In the genomic region with DNA sequence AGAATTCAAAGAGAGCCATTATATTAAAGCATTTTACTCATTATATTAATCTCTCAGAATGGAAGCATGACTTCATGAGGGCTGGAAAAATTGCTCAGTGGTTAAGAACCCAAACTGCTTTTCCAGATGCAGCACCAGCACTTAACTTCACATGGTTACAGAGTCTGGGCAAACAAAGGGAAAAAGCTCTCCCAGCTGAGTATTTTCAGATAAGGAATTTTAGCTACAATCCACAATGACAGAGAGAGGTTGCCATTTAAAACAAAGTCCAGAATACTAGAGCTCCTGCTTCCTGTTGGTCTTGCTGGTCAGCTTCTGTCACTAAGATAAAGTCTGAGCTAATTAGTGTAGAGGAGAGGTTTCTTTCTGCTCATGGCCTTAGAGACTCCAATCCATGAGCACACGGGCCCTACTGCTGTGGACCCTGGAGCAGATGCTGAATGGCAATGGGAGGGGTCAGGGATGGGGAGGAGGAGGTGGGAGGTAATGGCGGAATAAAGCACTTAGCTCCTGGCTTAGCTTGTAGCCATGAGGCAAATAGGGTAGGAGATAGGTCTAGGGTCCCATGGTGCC, we compare ENCODE assay signal across 32 mouse cellular contexts. TPM values are rescaled to one million over a fixed set of nuclear protein-coding genes. Genes with fewer than 3 reads are reported as not detected.
A peak's percentile ranks its signal among the peaks of the same experiment; 100 is the strongest.
DNase-seq lines count a peak whose midpoint lies in the region; ATAC-seq lines count a peak whose summit lies in the region.
"Had no signal": no experiment of that assay in that cellular context is flagged by ENCODE, and none has a peak within 500 bp of the region (broad histone marks: within the 10 kb centered on the region; RNA-seq: fewer than 3 reads in every experiment).

No protein-coding gene starts in this region.

- 66% methylated on average over 2 of the region's 2 CpGs for WGBS in heart, embryonic 12.5 days
- 56% methylated on average over 2 of the region's 2 CpGs for WGBS in embryonic facial prominence, embryonic 14.5 days
- 48% methylated on average over 2 of the region's 2 CpGs for WGBS in heart, embryonic 15.5 days
- 66% methylated on average over 2 of the region's 2 CpGs for WGBS in forebrain, embryonic 10.5 days

- H3K4me2 ChIP-seq in heart, embryonic 12.5 days = no peak overlapping the region
- no peak overlapping the region for H3K4me2 ChIP-seq in embryonic facial prominence, embryonic 14.5 days (ENCODE audit: low read depth, low read length)
- no peak overlapping the region for H3K4me2 ChIP-seq in heart, embryonic 15.5 days
- H3K4me2 ChIP-seq: hindbrain, embryonic 15.5 days; kidney, embryonic 15.5 days; midbrain, embryonic 15.5 days; neural tube, embryonic 15.5 days; stomach, embryonic 15.5 days had no signal

- H3K27me3 ChIP-seq in heart, embryonic 12.5 days (replicated peaks) = no peaks in the 10 kb centered on the region
- H3K27me3 ChIP-seq in embryonic facial prominence, embryonic 14.5 days (replicated peaks; ENCODE audit: control insufficient read depth, insufficient read depth, low read length) = no peaks in the 10 kb centered on the region
- H3K27me3 ChIP-seq in heart, embryonic 15.5 days = no peaks in the 10 kb centered on the region
- no peaks in the 10 kb centered on the region for H3K27me3 ChIP-seq in forebrain, embryonic 10.5 days (ENCODE audit: poor library complexity, severe bottlenecking)
- H3K27me3 ChIP-seq: hindbrain, embryonic 15.5 days; kidney, embryonic 15.5 days; midbrain, embryonic 15.5 days; neural tube, embryonic 15.5 days; Patski; stomach, embryonic 15.5 days had no signal

- H3K9ac ChIP-seq in heart, embryonic 12.5 days = no peak overlapping the region
- no peak overlapping the region for H3K9ac ChIP-seq in embryonic facial prominence, embryonic 14.5 days (ENCODE audit: low read depth, low read length)
- no peak overlapping the region for H3K9ac ChIP-seq in heart, embryonic 15.5 days
- H3K9ac ChIP-seq: hindbrain, embryonic 15.5 days; kidney, embryonic 15.5 days; liver, embryonic 14.5 days; midbrain, embryonic 15.5 days; neural tube, embryonic 15.5 days; stomach, embryonic 15.5 days had no signal

- ATAC-seq in heart, embryonic 12.5 days (ENCODE audit: insufficient number of reproducible peaks, low FRiP score) = peak; percentile 54
- ATAC-seq in embryonic facial prominence, embryonic 14.5 days (ENCODE audit: low read depth) = peak; percentile 30; the same call in 1 of the 2 replicates
- ATAC-seq in heart, embryonic 15.5 days (replicated peaks; ENCODE audit: insufficient number of reproducible peaks, insufficient read depth, low FRiP score, low read depth) = no peak; the same call in 1 of the 2 replicates
- ATAC-seq: forebrain, embryonic 14.5 days; inflammation-experienced regulatory T-cells, adult 6 months; midbrain, embryonic 15.5 days; Patski had no signal

- H3K27ac ChIP-seq in heart, embryonic 12.5 days (ENCODE audit: poor library complexity, severe bottlenecking) = no peak overlapping the region
- H3K27ac ChIP-seq in embryonic facial prominence, embryonic 14.5 days (replicated peaks; ENCODE audit: low read depth, low read length) = peak overlapping the region; percentile 49; the same call in 1 of the 2 replicates
- peak overlapping the region; percentile 61 for H3K27ac ChIP-seq in heart, embryonic 15.5 days
- H3K27ac ChIP-seq in forebrain, embryonic 10.5 days = no peak overlapping the region
- H3K27ac ChIP-seq: hindbrain, embryonic 10.5 days; hindbrain, embryonic 15.5 days; kidney, embryonic 15.5 days; layer of hippocampus, adult 2 months; left cerebral cortex, adult 2 months; liver, embryonic 14.5 days; macrophage; midbrain, embryonic 10.5 days; midbrain, embryonic 15.5 days; neural tube, embryonic 15.5 days; stomach, embryonic 15.5 days had no signal

- intact Hi-C loops in heart, postnatal 36 days (cut with DNase I) = no loop called here
- intact Hi-C loops in heart, postnatal 14 days (cut with DNase I) = no loop called here

- no peak overlapping the region for H3K4me3 ChIP-seq in heart, embryonic 12.5 days
- no peak overlapping the region for H3K4me3 ChIP-seq in embryonic facial prominence, embryonic 14.5 days (ENCODE audit: low read depth, low read length)
- H3K4me3 ChIP-seq in heart, embryonic 15.5 days = no peak overlapping the region
- no peak overlapping the region for H3K4me3 ChIP-seq in forebrain, embryonic 10.5 days
- H3K4me3 ChIP-seq: hindbrain, embryonic 10.5 days; hindbrain, embryonic 15.5 days; kidney, embryonic 15.5 days; layer of hippocampus, adult 2 months; left cerebral cortex, adult 2 months; midbrain, embryonic 10.5 days; midbrain, embryonic 15.5 days; neural tube, embryonic 15.5 days; stomach, embryonic 15.5 days had no signal

- DNase-seq in heart, adult 11 months = peak; percentile 93
- no peak for DNase-seq in heart, postnatal 36 days
- no peak for DNase-seq in heart, postnatal 14 days
- no peak for DNase-seq in embryonic facial prominence, embryonic 14.5 days (ENCODE audit: low spot score)
- DNase-seq in forebrain, embryonic 10.5 days (ENCODE audit: extremely low spot score, low spot score) = no peak
- no peak for DNase-seq in urinary bladder, postnatal 25 days (ENCODE audit: low spot score)
- DNase-seq: cerebellum, adult 9-10 months; cerebellum, postnatal 36 days; kidney, adult 11 months; kidney, postnatal 36 days; liver; lung, adult 2 months; lung, postnatal 10 days; retina, postnatal 1 day; right cerebral cortex, postnatal 14 days; thymus, postnatal 25 days had no signal

- no peaks in the 10 kb centered on the region for H3K36me3 ChIP-seq in heart, embryonic 12.5 days
- no peaks in the 10 kb centered on the region for H3K36me3 ChIP-seq in embryonic facial prominence, embryonic 14.5 days (ENCODE audit: control insufficient read depth, insufficient read depth, low read length)
- H3K36me3 ChIP-seq in heart, embryonic 15.5 days = no peaks in the 10 kb centered on the region
- H3K36me3 ChIP-seq in forebrain, embryonic 10.5 days (replicated peaks) = no peaks in the 10 kb centered on the region
- H3K36me3 ChIP-seq: hindbrain, embryonic 10.5 days; hindbrain, embryonic 15.5 days; kidney, embryonic 15.5 days; midbrain, embryonic 10.5 days; midbrain, embryonic 15.5 days; stomach, embryonic 15.5 days had no signal

- H3K9me3 ChIP-seq in heart, embryonic 12.5 days (replicated peaks) = peaks cover 4% of the 10 kb centered on the region; the same call in 1 of the 2 replicates
- H3K9me3 ChIP-seq in embryonic facial prominence, embryonic 14.5 days (ENCODE audit: control insufficient read depth, low read length) = peaks cover 8% of the 10 kb centered on the region; the same call in 1 of the 2 replicates
- H3K9me3 ChIP-seq in heart, embryonic 15.5 days (replicated peaks) = 0 out of 2 replicates have a peak, but pooled peaks cover 7% of the 10 kb centered on the region
- H3K9me3 ChIP-seq in forebrain, embryonic 10.5 days = no peaks in the 10 kb centered on the region; the same call in 1 of the 2 replicates
- H3K9me3 ChIP-seq: hindbrain, embryonic 15.5 days; kidney, embryonic 15.5 days; neural tube, embryonic 15.5 days; stomach, embryonic 15.5 days had no signal

- peaks cover 17% of the 10 kb centered on the region for H3K4me1 ChIP-seq in heart, embryonic 12.5 days (replicated peaks)
- peaks cover 11% of the 10 kb centered on the region; the same call in 1 of the 2 replicates for H3K4me1 ChIP-seq in embryonic facial prominence, embryonic 14.5 days (ENCODE audit: control insufficient read depth, insufficient read depth, low read length)
- H3K4me1 ChIP-seq in heart, embryonic 15.5 days (replicated peaks) = peaks cover 8% of the 10 kb centered on the region; the same call in 1 of the 2 replicates
- H3K4me1 ChIP-seq in forebrain, embryonic 10.5 days = no peaks in the 10 kb centered on the region
- H3K4me1 ChIP-seq: hindbrain, embryonic 10.5 days; hindbrain, embryonic 15.5 days; kidney, embryonic 15.5 days; midbrain, embryonic 10.5 days; midbrain, embryonic 15.5 days; neural tube, embryonic 15.5 days; stomach, embryonic 15.5 days had no signal

RNA-seq across cellular contexts. Expression of a gene that starts 18.1 kb away (rescaled TPM):
- total RNA-seq in heart, postnatal 36 days (2021) = 1 to 10 TPM; 3.8 to 4.7 TPM
- polyA plus RNA-seq in heart, embryonic 12.5 days (2016; fragmentation: Nextera tagmentation; extraction: Ambion mirVana) = 1.2 and 1.3 TPM in 2 replicates
- 1 to 10 TPM; 6.4 to 9.1 TPM for total RNA-seq in heart, postnatal 14 days (2021)
- 3.2 and 4.4 TPM in 2 replicates for polyA plus RNA-seq in embryonic facial prominence, embryonic 14.5 days (2014; fragmentation: Nextera tagmentation; extraction: Ambion mirVana)
- 5.5 and 7.8 TPM in 2 replicates for polyA plus RNA-seq in heart, embryonic 15.5 days (2015; fragmentation: Nextera tagmentation; extraction: Ambion mirVana)
- polyA plus RNA-seq in forebrain, embryonic 10.5 days (2016; fragmentation: Nextera tagmentation; extraction: Ambion mirVana) = 0.46 and 0.54 TPM in 2 replicates
- polyA plus RNA-seq: macrophage had no signal

RNA-seq across cellular contexts. Expression of a gene that starts 45.5 kb away (rescaled TPM):
- total RNA-seq in heart, postnatal 36 days (2021) = 100 to 1,000 TPM in 1 of 2 experiments, 10 to 100 TPM in 1; 98.0 to 105 TPM
- 10.1 and 10.4 TPM in 2 replicates for polyA plus RNA-seq in heart, embryonic 12.5 days (2016; fragmentation: Nextera tagmentation; extraction: Ambion mirVana)
- 10 to 100 TPM; 56.5 to 58.4 TPM for total RNA-seq in heart, postnatal 14 days (2021)
- polyA plus RNA-seq in embryonic facial prominence, embryonic 14.5 days (2014; fragmentation: Nextera tagmentation; extraction: Ambion mirVana) = 11.2 and 11.9 TPM in 2 replicates
- polyA plus RNA-seq in heart, embryonic 15.5 days (2015; fragmentation: Nextera tagmentation; extraction: Ambion mirVana) = 10.3 and 11.9 TPM in 2 replicates
- polyA plus RNA-seq in forebrain, embryonic 10.5 days (2016; fragmentation: Nextera tagmentation; extraction: Ambion mirVana) = 8.6 and 9.0 TPM in 2 replicates

RNA-seq across cellular contexts. Expression of a gene that starts 45.7 kb away (rescaled TPM):
- total RNA-seq in heart, postnatal 36 days (2021) = 10 to 100 TPM; 15.6 to 17.4 TPM
- 43.6 and 44.5 TPM in 2 replicates for polyA plus RNA-seq in heart, embryonic 12.5 days (2016; fragmentation: Nextera tagmentation; extraction: Ambion mirVana)
- 10 to 100 TPM; 18.4 to 20.3 TPM for total RNA-seq in heart, postnatal 14 days (2021)
- polyA plus RNA-seq in embryonic facial prominence, embryonic 14.5 days (2014; fragmentation: Nextera tagmentation; extraction: Ambion mirVana) = 67.5 and 69.8 TPM in 2 replicates
- 31.3 and 36.6 TPM in 2 replicates for polyA plus RNA-seq in heart, embryonic 15.5 days (2015; fragmentation: Nextera tagmentation; extraction: Ambion mirVana)
- 42.8 and 43.0 TPM in 2 replicates for polyA plus RNA-seq in forebrain, embryonic 10.5 days (2016; fragmentation: Nextera tagmentation; extraction: Ambion mirVana)

Comparison
In these comparisons a context has a peak if more than half of its experiments do, and no peak if none do; other contexts are left out.
1. H3K27ac ChIP-seq: peak in embryonic facial prominence, embryonic 14.5 days (single experiment) and heart, embryonic 15.5 days (single experiment); none in heart, embryonic 12.5 days (single experiment) and forebrain, embryonic 10.5 days (single experiment).